Mouse (Mus musculus): ENCODE results near the gene Ube4b.

The Ube4b gene

GRCm38 (mm10) chr4:149395581-149395980 lies 31.0 kb downstream of the Ube4b start:
- DNase-seq (ENCODE audit: low spot score) = no peak

- no peak for DNase-seq (ENCODE audit: low spot score)
Measured at GRCm38 (mm10) chr4:149394292-149394691, 32.3 kb downstream of the Ube4b start.

DNA sequence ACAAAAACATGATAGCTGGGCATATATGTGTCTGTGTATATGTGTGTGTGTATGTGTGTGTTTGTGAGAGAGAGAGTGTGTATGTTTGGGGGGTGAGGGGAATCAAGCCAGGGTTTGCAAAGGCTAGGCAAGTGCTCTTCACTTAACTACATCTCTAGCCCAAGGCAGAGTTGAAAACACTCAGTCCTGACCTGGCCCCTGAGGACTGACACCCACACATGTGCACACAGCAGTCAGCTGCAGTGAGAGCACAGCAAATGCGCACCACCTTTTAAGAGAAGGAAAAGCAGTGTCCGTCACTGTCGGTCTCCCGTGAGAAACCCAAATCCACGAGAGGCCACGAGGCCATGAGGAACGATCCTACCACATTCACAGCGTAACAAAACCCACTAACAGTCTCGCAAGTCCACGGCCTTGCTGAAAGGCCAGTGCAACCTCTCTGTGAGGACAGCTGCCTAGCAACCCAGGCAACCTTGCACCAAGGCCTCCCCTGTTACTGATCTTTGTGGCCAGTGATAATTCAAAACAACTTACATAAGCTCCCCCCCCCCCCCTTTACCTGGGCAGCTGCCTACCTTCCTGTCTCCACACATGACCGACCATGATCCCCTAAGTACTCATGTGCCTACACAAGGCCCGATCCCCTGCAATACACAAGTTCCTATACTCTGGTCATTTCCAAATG lies 33.1 kb downstream of the Ube4b start:
- no peak for DNase-seq (ENCODE audit: low spot score)

GRCm38 (mm10) chr4:149392359-149392758 lies 34.2 kb downstream of the Ube4b start:
- no peak for DNase-seq (ENCODE audit: low spot score)

- no peak for DNase-seq (ENCODE audit: low spot score)
Measured at GRCm38 (mm10) chr4:149381001-149381400, 45.5 kb downstream of the Ube4b start.

- DNase-seq (ENCODE audit: low spot score) = no peak
Measured at GRCm38 (mm10) chr4:149379881-149380280, 46.7 kb downstream of the Ube4b start.

- DNase-seq (ENCODE audit: low spot score) = no peak
Measured at GRCm38 (mm10) chr4:149378819-149379218, 47.7 kb downstream of the Ube4b start.

GRCm38 (mm10) chr4:149376034-149376433 lies 50.5 kb downstream of the Ube4b start:
- no peak for DNase-seq (ENCODE audit: low spot score)

- DNase-seq (ENCODE audit: low spot score) = no peak
Measured at GRCm38 (mm10) chr4:149374662-149375061, 51.9 kb downstream of the Ube4b start.

DNA sequence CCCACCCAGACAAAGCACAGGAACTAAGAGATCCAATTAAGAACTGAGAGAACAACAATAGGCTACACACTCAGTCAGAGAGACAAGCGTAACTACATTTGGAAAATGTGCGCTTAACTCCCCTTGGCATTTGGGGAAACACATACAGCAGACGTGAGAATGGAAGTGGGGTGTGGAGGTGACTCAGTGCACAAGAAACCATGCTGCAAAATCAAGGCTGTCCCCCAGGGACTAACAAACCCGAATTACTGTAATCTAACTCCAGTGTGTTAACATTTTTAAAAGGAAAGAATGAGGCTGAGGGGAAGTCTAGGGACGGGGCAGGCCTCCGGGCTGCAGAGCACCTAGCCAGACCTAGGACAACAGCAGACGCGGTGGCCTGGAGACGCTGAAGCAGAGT lies 52.6 kb downstream of the Ube4b start:
- no peak for DNase-seq (ENCODE audit: low spot score)

GRCm38 (mm10) chr4:149373431-149373830 lies 53.1 kb downstream of the Ube4b start:
- no peak for DNase-seq (ENCODE audit: low spot score)

DNA sequence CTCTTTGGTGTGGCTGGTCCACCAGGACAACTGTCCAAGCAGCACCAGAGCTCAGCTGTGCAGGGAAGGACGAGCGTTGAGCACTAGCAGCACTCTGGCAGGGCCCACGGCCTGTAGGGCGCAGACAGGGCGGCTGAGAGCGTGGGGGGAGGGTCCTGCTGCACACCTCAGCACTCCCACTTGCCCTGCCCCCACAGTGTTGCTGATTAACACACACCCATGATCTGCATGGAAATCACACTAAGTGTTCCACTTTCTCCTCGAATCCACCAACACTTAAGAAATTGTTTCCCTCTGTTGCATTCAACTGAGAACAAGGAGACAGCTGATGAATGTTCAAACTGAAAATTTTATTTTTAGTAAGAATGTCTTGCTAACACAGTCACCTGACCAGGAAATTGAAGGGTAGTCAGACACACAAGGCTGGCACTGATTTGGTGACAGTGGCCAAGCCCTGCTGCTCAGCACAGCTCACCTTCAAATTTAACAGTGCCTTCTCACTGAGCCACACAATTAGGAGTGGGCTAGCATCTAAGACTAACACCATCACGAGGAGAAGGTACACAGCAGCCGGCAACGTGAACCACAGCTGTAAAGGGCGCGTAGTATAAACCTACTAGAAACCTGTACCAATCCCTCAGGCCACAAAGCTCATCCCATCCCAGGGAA lies 60.7 kb downstream of the Ube4b start:
- no peak for DNase-seq (ENCODE audit: low spot score)

- no peak for DNase-seq (ENCODE audit: low spot score)
Measured at GRCm38 (mm10) chr4:149364896-149365295, 61.7 kb downstream of the Ube4b start.

DNA sequence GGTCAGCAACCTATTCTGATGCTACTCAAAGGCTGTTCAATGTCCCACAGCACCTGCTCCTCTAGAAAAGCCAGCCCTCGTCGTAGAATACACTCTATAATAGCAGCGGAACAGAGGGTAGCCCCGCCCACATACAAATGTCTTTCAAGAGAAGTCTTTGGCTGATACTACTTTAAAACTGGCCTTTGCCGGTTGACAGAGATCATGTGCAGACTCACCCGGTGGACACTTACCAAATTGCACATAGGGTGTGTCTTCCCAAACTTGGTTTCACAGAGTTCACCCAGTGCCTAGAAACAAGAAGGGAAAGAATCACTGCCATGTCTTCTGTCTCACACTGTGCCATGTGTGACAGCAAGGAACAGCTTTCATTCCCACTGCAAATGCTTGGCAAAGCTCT lies 65.5 kb downstream of the Ube4b start:
- no peak for DNase-seq (ENCODE audit: low spot score)

GRCm38 (mm10) chr4:149360647-149361046 lies 65.9 kb downstream of the Ube4b start:
- no peak for DNase-seq (ENCODE audit: low spot score)

DNA sequence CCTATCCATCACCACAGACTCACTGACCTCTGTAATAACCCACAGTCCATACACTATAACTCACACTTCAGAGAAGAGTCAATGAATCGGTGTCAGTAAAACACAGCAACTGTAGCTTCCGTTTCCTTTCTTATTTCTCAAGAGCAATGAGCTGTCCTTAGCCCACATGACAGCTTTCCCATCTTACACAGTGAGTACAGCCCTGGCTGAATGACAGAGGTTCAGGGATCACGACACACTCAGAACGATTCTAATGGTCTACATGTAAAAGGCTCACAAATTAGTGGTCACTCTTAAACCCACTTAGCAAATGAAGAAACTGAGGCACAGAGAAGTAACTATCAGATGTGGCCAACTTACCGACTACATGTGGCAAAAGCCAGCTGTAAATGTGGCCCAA lies 68.6 kb downstream of the Ube4b start:
- no peak for DNase-seq (ENCODE audit: low spot score)

GRCm38 (mm10) chr4:149354671-149355070 lies 71.9 kb downstream of the Ube4b start:
- DNase-seq (ENCODE audit: low spot score) = peak; percentile 35

DNA sequence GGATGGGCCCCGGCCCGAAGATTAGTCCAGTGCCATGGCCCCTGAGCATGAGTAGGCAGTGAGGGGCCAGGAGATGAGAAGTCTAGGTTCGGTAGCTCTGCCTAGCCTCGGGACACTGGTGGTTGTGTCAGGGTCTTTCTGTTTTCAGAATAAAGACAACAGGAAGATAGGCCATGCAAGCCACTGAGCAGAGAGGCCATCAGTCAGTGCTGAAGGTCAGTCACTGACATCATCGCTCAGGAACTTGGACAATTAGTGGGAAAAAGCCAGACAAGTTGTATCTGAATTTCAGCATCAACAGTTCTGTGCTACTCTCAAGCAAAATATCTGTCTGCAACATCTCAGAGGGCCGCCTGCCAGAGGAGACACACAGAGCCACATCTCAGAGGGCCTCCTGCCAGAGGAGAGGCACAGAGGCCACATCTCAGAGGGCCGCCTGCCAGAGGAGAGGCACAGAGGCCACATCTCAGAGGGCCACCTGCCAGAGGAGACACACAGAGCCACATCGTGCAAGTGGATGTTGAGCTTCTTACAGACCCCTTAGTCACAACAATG lies 74.9 kb downstream of the Ube4b start:
- DNase-seq (ENCODE audit: low spot score) = no peak

DNA sequence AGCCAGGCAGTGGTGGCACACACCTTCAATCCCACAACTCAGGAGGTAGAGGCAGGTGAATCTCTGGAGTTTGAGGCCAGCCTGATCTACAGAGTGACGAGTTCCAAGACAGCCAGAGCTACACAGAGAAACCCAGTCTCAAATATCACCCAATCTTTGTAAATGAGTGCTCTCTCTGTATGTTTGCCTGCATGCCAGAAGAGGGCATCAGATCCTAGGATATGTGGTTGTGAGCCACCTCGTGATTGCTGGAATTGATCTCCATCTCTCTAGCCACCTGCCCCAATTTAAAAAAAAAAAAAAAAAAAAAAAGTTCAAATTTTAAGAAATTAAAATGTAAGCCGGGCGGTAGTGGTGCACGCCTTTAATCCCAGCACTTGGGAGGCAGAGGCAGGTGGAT lies 77.6 kb downstream of the Ube4b start:
- DNase-seq (ENCODE audit: low spot score) = no peak

DNA sequence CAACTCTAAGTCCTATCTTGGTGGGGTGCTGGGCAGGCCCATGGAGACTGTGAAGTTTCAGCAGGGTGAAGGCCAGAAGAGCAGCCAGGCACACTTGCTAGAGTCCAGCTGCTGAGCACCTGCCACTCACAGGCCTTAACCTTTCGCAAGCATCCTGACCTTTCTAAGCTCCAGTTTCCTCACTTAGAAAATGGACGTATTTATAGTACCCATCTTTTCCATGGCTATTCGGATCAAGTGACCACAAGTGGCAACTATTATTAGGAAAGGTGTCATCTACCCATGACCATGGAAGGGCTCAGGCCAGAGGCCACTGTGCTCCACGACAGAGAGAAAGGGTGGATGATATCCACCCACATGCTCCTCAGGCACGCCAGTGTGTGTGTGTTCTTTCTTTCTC lies 80.7 kb downstream of the Ube4b start:
- no peak for DNase-seq (ENCODE audit: low spot score)

GRCm38 (mm10) chr4:149344311-149344710 lies 82.2 kb downstream of the Ube4b start:
- no peak for DNase-seq (ENCODE audit: low spot score)

- peak; percentile 68 for DNase-seq (ENCODE audit: low spot score)
Measured at GRCm38 (mm10) chr4:149340680-149341079, 85.9 kb downstream of the Ube4b start.

DNA sequence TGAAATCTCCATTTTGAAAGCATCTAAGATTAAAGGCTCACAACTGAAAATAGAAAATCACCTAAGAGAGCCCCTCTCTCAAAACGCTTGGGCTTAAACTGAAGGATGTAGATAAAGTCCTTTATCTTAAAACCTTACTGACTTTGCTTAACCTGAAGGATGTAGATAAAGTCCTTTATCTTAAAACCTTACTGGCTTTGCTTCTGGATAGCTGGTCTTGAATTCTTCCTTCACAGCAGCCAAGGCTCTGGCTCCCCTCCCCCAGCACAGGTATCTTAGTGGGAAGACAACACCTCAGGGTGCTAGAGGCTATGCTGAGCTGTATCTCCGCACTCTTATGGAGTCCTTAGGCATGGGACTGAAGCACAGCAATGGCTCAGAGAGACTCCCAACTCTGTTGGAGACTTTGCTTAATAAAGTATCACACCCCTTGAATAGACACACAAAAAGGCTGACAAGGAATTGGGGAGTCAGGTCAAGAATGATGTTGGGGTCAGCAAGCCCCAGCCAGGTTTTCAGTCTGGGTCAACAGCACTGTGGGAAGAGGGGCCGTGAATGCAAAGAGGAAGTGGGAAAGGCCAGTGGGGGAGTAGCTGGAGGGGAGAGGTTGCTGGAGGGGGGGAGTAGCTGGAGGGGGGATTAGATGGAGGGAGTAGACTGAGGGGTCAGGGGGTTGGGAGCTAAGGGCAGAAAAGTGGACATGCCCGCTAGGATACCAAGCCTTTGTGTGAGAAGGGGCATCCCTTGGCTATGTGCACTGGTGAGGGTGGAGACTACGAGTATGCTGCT lies 86.9 kb downstream of the Ube4b start:
- no peak for DNase-seq (ENCODE audit: low spot score)

All from yolk sac, embryonic 10.5 days (tissue).